Mouse (Mus musculus): Measurements from ENCODE around the gene Dynll2. TPM values are rescaled to one million over a fixed set of nuclear protein-coding genes. Genes with fewer than 3 reads are reported as not detected.

Gene Dynll2
- total and polyA plus RNA-seq, 3 experiments: 10.4 to 45.5 (median 17.4) TPM

DNA sequence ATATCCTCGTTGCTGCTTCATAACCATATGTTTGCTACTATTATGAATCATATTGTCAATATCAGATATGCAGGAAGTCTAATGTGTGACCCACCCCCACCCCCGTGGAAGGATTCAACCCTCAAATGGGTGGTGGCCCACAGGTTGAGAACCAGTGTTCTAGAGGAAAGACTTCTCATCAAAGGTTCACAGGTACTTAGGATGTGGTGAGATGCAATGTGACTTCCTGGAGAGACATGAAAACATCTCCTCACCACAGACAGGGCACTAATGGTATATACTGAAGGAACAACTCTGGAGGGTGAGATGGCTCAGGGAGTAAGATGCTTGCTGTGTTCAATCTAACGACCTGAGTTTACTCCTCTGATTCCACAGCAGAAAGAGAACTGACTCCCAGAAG, 51.9 kb downstream of the Dynll2 start:
- Histone ChIP-seq H3K9me3 (replicated peaks) (no peaks in the 10 kb centered on the region), H3K4me1 (ENCODE audit: insufficient read depth, low read depth, low read length) (no peaks in the 10 kb centered on the region), H3K27me3 (ENCODE audit: insufficient read depth, low read length) (no peaks in the 10 kb centered on the region), H3K4me3 (ENCODE audit: low read depth, low read length) (no peak overlapping the region), H3K36me3 (replicated peaks) (no peaks in the 10 kb centered on the region)
- ATAC-seq (ENCODE audit: extremely low read depth, insufficient number of reproducible peaks, low FRiP score, poor library complexity, severe bottlenecking): no peak
- TF ChIP-seq GATA2 (IDR thresholded peaks at IDR 0.05; ENCODE audit: borderline replicate concordance, low read depth, low read length): no peak
- DNase-seq (ENCODE audit: low spot score): no peak

DNA sequence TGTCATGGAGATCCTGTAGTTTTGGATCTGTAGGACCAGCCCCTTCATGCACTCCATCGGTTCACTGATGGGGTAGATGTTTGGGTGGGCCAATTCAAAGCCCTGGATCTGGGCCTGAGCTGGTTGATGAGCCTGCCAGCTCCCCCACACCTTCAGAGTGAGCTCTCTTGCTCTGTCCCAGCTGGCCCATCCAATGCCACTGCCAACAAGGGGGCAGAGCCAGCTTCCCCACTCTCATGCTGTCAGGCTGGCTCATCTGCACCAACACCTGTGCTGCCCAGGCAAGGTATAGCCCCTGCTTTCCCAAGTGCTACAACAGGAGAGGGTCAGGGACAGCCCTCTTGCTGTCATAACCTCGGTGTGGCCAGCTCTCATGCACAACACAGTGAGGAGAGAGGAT, 53.6 kb downstream of the Dynll2 start:
- ATAC-seq (ENCODE audit: extremely low read depth, insufficient number of reproducible peaks, low FRiP score, poor library complexity, severe bottlenecking) (no peak), DNase-seq (ENCODE audit: low spot score) (no peak)
- H3K4me3 ChIP-seq (ENCODE audit: low read depth, low read length): no peak overlapping the region
- no peaks in the 10 kb centered on the region for H3K4me1 ChIP-seq (ENCODE audit: insufficient read depth, low read depth, low read length)
- TF ChIP-seq GATA1 (IDR thresholded peaks at IDR 0.05; ENCODE audit: borderline replicate concordance, low read length): no peak
- TF ChIP-seq GATA2 (IDR thresholded peaks at IDR 0.05; ENCODE audit: borderline replicate concordance, low read depth, low read length): no peak
- TF ChIP-seq CTCF (IDR thresholded peaks at IDR 0.05; ENCODE audit: low read depth, low read length): no peak
- no peak for TF ChIP-seq POLR2AphosphoS5 (IDR thresholded peaks at IDR 0.05; ENCODE audit: insufficient replicate concordance, low read depth, low read length)
- no peak for TF ChIP-seq TAL1 (conservative IDR thresholded peaks at IDR 0.05; ENCODE audit: low read depth, low read length)
- no peaks in the 10 kb centered on the region for H3K27me3 ChIP-seq (ENCODE audit: insufficient read depth, low read length)
- H3K36me3 ChIP-seq (replicated peaks): no peaks in the 10 kb centered on the region
- no peaks in the 10 kb centered on the region for H3K9me3 ChIP-seq (replicated peaks)

DNA sequence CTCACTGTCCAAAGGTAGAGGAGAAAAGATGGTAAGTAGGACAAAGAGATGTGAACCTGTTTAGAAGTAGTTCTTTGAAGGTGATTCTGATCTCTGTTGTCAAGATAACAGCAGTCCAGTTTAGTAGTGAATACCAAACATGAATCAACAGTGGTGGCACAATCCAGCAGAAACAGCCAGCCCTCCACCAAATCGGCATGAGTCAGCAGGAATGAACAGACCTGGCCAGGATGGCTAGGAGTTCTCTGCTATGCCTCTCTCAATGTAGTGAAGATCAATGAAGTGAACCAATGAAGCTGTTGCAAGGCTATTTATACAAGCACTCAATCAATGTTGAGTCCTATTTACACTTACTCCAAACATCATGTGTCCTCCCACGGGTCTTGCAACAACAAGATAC, 57.0 kb downstream of the Dynll2 start:
- ATAC-seq (ENCODE audit: extremely low read depth, insufficient number of reproducible peaks, low FRiP score, poor library complexity, severe bottlenecking) (no peak), DNase-seq (ENCODE audit: low spot score) (no peak)
- no peaks in the 10 kb centered on the region for H3K27me3 ChIP-seq (ENCODE audit: insufficient read depth, low read length)
- H3K36me3 ChIP-seq (replicated peaks): no peaks in the 10 kb centered on the region
- H3K4me3 ChIP-seq (ENCODE audit: low read depth, low read length): no peak overlapping the region
- no peaks in the 10 kb centered on the region for H3K4me1 ChIP-seq (ENCODE audit: insufficient read depth, low read depth, low read length)
- no peaks in the 10 kb centered on the region for H3K9me3 ChIP-seq (replicated peaks)
- TF ChIP-seq POLR2AphosphoS5 (IDR thresholded peaks at IDR 0.05; ENCODE audit: insufficient replicate concordance, low read depth, low read length) (no peak), GATA2 (IDR thresholded peaks at IDR 0.05; ENCODE audit: borderline replicate concordance, low read depth, low read length) (no peak), TAL1 (conservative IDR thresholded peaks at IDR 0.05; ENCODE audit: low read depth, low read length) (no peak), GATA1 (IDR thresholded peaks at IDR 0.05; ENCODE audit: borderline replicate concordance, low read length) (no peak), CTCF (IDR thresholded peaks at IDR 0.05; ENCODE audit: low read depth, low read length) (no peak)

Other genes with a start within 250 kb of the Dynll2 start
- gene Supt4a, start 250.0 kb downstream of the Dynll2 start, total RNA-seq (2014; fragmentation: Nextera tagmentation): 64.1 and 95.8 TPM in 2 replicates
- gene Supt4a, start 250.0 kb downstream of the Dynll2 start, total RNA-seq (2017): 155 and 172 TPM in 2 replicates
- 14.7 and 15.4 TPM in 2 replicates for gene Supt4a, start 250.0 kb downstream of the Dynll2 start, polyA plus RNA-seq (2012)
- 3.9 and 9.9 TPM in 2 replicates for gene Tspoap1, start 227.0 kb downstream of the Dynll2 start, total RNA-seq (2014; fragmentation: Nextera tagmentation)
- 17.4 and 21.2 TPM in 2 replicates for gene Tspoap1, start 227.0 kb downstream of the Dynll2 start, total RNA-seq (2017)
- 10.2 and 10.4 TPM in 2 replicates for gene Tspoap1, start 227.0 kb downstream of the Dynll2 start, polyA plus RNA-seq (2012)
- not detected in 2 replicates for gene Mpo, start 194.0 kb downstream of the Dynll2 start, total RNA-seq (2014; fragmentation: Nextera tagmentation)
- gene Mpo, start 194.0 kb downstream of the Dynll2 start, total RNA-seq (2017): 0.05 and 0.70 TPM in 2 replicates
- 1.6 and 1.7 TPM in 2 replicates for gene Mpo, start 194.0 kb downstream of the Dynll2 start, polyA plus RNA-seq (2012)
- gene Lpo, start 159.2 kb downstream of the Dynll2 start, total RNA-seq (2014; fragmentation: Nextera tagmentation): not detected in 2 replicates
- gene Lpo, start 159.2 kb downstream of the Dynll2 start, total RNA-seq (2017): not detected in 2 replicates
- not detected in 2 replicates for gene Lpo, start 159.2 kb downstream of the Dynll2 start, polyA plus RNA-seq (2012)
- gene Mks1, start 134.3 kb downstream of the Dynll2 start, total RNA-seq (2014; fragmentation: Nextera tagmentation): 2.7 and 3.2 TPM in 2 replicates
- 2.4 and 3.7 TPM in 2 replicates for gene Mks1, start 134.3 kb downstream of the Dynll2 start, total RNA-seq (2017)
- gene Mks1, start 134.3 kb downstream of the Dynll2 start, polyA plus RNA-seq (2012): 4.6 and 6.1 TPM in 2 replicates
- not detected in 2 replicates for gene Epx, start 112.0 kb downstream of the Dynll2 start, total RNA-seq (2014; fragmentation: Nextera tagmentation)
- 0.29 TPM in 1 of 2 replicates, not detected in the other for gene Epx, start 112.0 kb downstream of the Dynll2 start, total RNA-seq (2017)
- not detected in 2 replicates for gene Epx, start 112.0 kb downstream of the Dynll2 start, polyA plus RNA-seq (2012)
- not detected in 2 replicates for gene Olfr462, start 95.3 kb downstream of the Dynll2 start, total RNA-seq (2014; fragmentation: Nextera tagmentation)
- 0.05 and 0.23 TPM in 2 replicates for gene Olfr462, start 95.3 kb downstream of the Dynll2 start, total RNA-seq (2017)
- gene Olfr462, start 95.3 kb downstream of the Dynll2 start, polyA plus RNA-seq (2012): not detected in 2 replicates
- gene Olfr463, start 90.1 kb downstream of the Dynll2 start, total RNA-seq (2014; fragmentation: Nextera tagmentation): not detected in 2 replicates
- gene Olfr463, start 90.1 kb downstream of the Dynll2 start, total RNA-seq (2017): 0.06 TPM in 1 of 2 replicates, not detected in the other
- gene Olfr463, start 90.1 kb downstream of the Dynll2 start, polyA plus RNA-seq (2012): not detected in 2 replicates
- gene Olfr464, start 66.6 kb downstream of the Dynll2 start, total RNA-seq (2014; fragmentation: Nextera tagmentation): not detected in 2 replicates
- 0.29 TPM in 1 of 2 replicates, not detected in the other for gene Olfr464, start 66.6 kb downstream of the Dynll2 start, total RNA-seq (2017)
- not detected in 2 replicates for gene Olfr464, start 66.6 kb downstream of the Dynll2 start, polyA plus RNA-seq (2012)
- gene Srsf1, start 59.8 kb upstream of the Dynll2 start, total RNA-seq (2014; fragmentation: Nextera tagmentation): 241 and 257 TPM in 2 replicates
- gene Srsf1, start 59.8 kb upstream of the Dynll2 start, total RNA-seq (2017): 397 and 406 TPM in 2 replicates
- gene Srsf1, start 59.8 kb upstream of the Dynll2 start, polyA plus RNA-seq (2012): 293 and 298 TPM in 2 replicates
- gene Vezf1, start 80.7 kb upstream of the Dynll2 start, total RNA-seq (2014; fragmentation: Nextera tagmentation): 78.3 and 90.9 TPM in 2 replicates
- gene Vezf1, start 80.7 kb upstream of the Dynll2 start, total RNA-seq (2017): 48.2 and 60.2 TPM in 2 replicates
- 15.8 and 16.8 TPM in 2 replicates for gene Vezf1, start 80.7 kb upstream of the Dynll2 start, polyA plus RNA-seq (2012)
- gene Cuedc1, start 110.5 kb upstream of the Dynll2 start, total RNA-seq (2014; fragmentation: Nextera tagmentation): 29.2 and 36.4 TPM in 2 replicates
- 16.7 and 18.9 TPM in 2 replicates for gene Cuedc1, start 110.5 kb upstream of the Dynll2 start, total RNA-seq (2017)
- gene Cuedc1, start 110.5 kb upstream of the Dynll2 start, polyA plus RNA-seq (2012): 29.6 and 31.7 TPM in 2 replicates
- gene Mrps23, start 216.9 kb upstream of the Dynll2 start, total RNA-seq (2014; fragmentation: Nextera tagmentation): 41.2 and 68.7 TPM in 2 replicates
- gene Mrps23, start 216.9 kb upstream of the Dynll2 start, total RNA-seq (2017): 89.7 and 106 TPM in 2 replicates
- gene Mrps23, start 216.9 kb upstream of the Dynll2 start, polyA plus RNA-seq (2012): 238 and 268 TPM in 2 replicates

All from G1E (cell line).